Mouse (Mus musculus) limb, embryonic 15.5 days (tissue): ENCODE measurements around the gene Gm3164. TPM values are rescaled to one million over a fixed set of nuclear protein-coding genes. Genes with fewer than 3 reads are reported as not detected.
"Not testable (repeated sequence)": the region's sequence is repeated elsewhere in the genome, so short reads cannot be mapped to it uniquely, and the experiment has no call there.

ENCODE experiments used
- ATAC-seq: fragments of 200-750 bp; cut with Nextera tagmentation; 2 replicates; pipeline ENCODE4 v1.8.0; 2017; ENCODE audit warnings: low read depth, moderate TSS enrichment; ENCODE audit not compliant: insufficient number of reproducible peaks, low FRiP score, low TSS enrichment
- H3K27ac ChIP-seq: fragments of 300-500 bp; sonication (generic); 2 replicates; pipeline ENCODE4 v1.5.1; 2015; ENCODE audit warnings: moderate library complexity, mild to moderate bottlenecking, inconsistent platforms
- H3K27me3 ChIP-seq: fragments of 300-500 bp; sonication (generic); 2 replicates; pipeline ENCODE4 v1.6.1; 2015; ENCODE audit warnings: inconsistent platforms
- H3K36me3 ChIP-seq: fragments of 300-500 bp; sonication (generic); 2 replicates; pipeline ENCODE4 v1.6.1; 2015; ENCODE audit warnings: inconsistent platforms
- H3K4me1 ChIP-seq: fragments of 300-500 bp; sonication (generic); 2 replicates; pipeline ENCODE4 v1.6.1; 2015; ENCODE audit warnings: inconsistent platforms
- H3K4me2 ChIP-seq: fragments of 300-500 bp; sonication (generic); 2 replicates; pipeline ENCODE4 v1.6.1; 2015; ENCODE audit warnings: mild to moderate bottlenecking, inconsistent platforms
- H3K4me3 ChIP-seq: fragments of 300-500 bp; sonication (generic); 2 replicates; pipeline ENCODE4 v1.5.1; 2015; ENCODE audit warnings: mild to moderate bottlenecking, inconsistent platforms
- H3K9ac ChIP-seq: fragments of 300-500 bp; sonication (generic); 2 replicates; pipeline ENCODE4 v1.6.1; 2015; ENCODE audit warnings: inconsistent platforms
- H3K9me3 ChIP-seq: fragments of 300-500 bp; sonication (generic); 2 replicates; pipeline ENCODE4 v1.6.1; 2016; ENCODE audit warnings: inconsistent platforms
- WGBS: fragments of 180-500 bp; shearing (Covaris S2); methylation state at CpG from one replicate; pipeline ENCODE4 v1.1.7; 2015; 5-methylcytosine and 5-hydroxymethylcytosine counted together
- polyA plus RNA-seq: library from polyadenylated mRNA; unstranded; fragments of >200 nt; fragmentation: Nextera tagmentation; extraction: Ambion mirVana; gene quantifications from 2 replicates; pipeline ENCODE4 v1.2.1, GENCODE M21; 2015

Gm3164 gene
- polyA plus RNA-seq, 1 experiment from 2014 or later: 0.47 TPM

DNA sequence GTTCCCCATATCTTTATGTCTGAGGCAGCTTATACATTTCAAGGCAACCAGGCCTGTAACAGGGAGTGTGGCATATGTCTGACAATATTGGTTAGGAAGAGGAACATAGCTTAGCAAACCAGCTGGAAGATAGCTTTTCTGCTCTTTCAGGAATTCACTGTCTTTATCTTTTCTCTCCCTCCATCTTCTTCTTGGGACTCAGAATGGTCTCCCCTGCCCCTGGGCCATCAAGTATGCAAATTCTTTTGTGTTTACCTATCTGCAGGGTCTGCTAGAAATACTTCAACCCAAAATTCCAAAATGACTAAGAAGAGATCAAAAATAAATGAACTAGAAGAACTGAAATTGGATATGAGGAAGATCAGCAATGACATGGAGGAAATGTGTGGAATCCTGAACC lies 15.4 kb downstream of the Gm3164 start, which contains the start of gene Gm3173:
Gene Gm3173, plus strand, starts transcription at position 301 of the 400 bp plus-strand sequence.
- not testable (repeated sequence) for H3K4me2 ChIP-seq, ATAC-seq, H3K9ac ChIP-seq, H3K9me3 ChIP-seq, H3K4me3 ChIP-seq, H3K4me1 ChIP-seq, H3K27ac ChIP-seq, H3K36me3 ChIP-seq, H3K27me3 ChIP-seq

DNA sequence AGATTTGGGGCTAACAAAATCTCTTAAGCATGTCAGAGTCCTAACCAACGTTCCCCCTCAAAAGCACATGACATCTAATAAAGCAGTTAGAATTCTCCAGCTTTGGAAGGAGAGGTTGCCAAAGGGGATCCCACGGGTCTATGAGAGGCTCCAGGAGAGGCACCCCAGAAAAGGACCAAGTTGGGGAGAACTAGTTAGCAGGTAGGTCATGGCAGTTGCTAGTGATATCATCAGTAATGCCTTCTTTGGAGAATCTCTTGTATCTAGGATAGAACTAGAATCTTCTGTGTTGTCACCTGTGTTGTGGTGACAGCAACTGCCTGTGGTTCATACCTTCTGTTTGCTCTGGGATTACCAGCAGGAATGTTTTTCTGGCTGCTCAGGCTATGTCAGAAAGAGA lies 66.2 kb downstream of the Gm3164 start, which contains the start of gene Gm3182:
Gene Gm3182, plus strand, starts transcription at position 301 of the 400 bp plus-strand sequence.
- H3K9ac ChIP-seq, H3K4me3 ChIP-seq, H3K9me3 ChIP-seq, H3K4me1 ChIP-seq, H3K36me3 ChIP-seq, H3K4me2 ChIP-seq, H3K27ac ChIP-seq, H3K27me3 ChIP-seq, ATAC-seq: not testable (repeated sequence)
- whole genome bisulfite sequencing: 67% methylated on average over 1 of the region's 2 CpGs

Other genes starting within 250 kb of the Gm3164 start
- gene Gm2974, start 232.9 kb upstream of the Gm3164 start, polyA plus RNA-seq: 0.21 and 0.36 TPM in 2 replicates
- not detected in 2 replicates for gene Gm3138, start 165.8 kb upstream of the Gm3164 start, polyA plus RNA-seq
- gene Gm3149, start 98.2 kb upstream of the Gm3164 start, polyA plus RNA-seq: not detected in 2 replicates
- 0.16 and 0.31 TPM in 2 replicates for gene 2610042L04Rik, start 80.7 kb upstream of the Gm3164 start, polyA plus RNA-seq
- not detected in 2 replicates for gene Gm3159, start 17.9 kb upstream of the Gm3164 start, polyA plus RNA-seq
- not detected in 2 replicates for gene Gm3173, start 15.5 kb downstream of the Gm3164 start, polyA plus RNA-seq
- gene Gm3182, start 66.3 kb downstream of the Gm3164 start, polyA plus RNA-seq: not detected in 2 replicates
- not detected in 2 replicates for gene Gm3047, start 140.0 kb downstream of the Gm3164 start, polyA plus RNA-seq
- gene Gm8159, start 216.9 kb downstream of the Gm3164 start, polyA plus RNA-seq: not detected in 2 replicates
- gene Gm3239, start 248.7 kb downstream of the Gm3164 start, polyA plus RNA-seq: not detected in 2 replicates